Mouse (Mus musculus) gastrocnemius, postnatal 36 days (tissue): ENCODE measurements around the gene Pde4b. TPM values are rescaled to one million over a fixed set of nuclear protein-coding genes. Genes with fewer than 3 reads are reported as not detected.

ENCODE experiments used
- DNase-seq, 2 experiments: peaks; one replicate each; pipeline ENCODE4 v3.0.0; 2022
- intact Hi-C: fragments of 180-260 bp; cut with DNase I; formaldehyde crosslinking; loops from one replicate; pipeline ENCODE4 v1.15.1; 2025
- total RNA-seq, 2 experiments: library from RNA; stranded (reverse); gene quantifications; 2 replicates each; pipeline ENCODE4 v1.2.3; 2021

The Pde4b gene
- total RNA-seq, 2 experiments from 2014 or later, result 41.3 to 44.3 TPM

DNA sequence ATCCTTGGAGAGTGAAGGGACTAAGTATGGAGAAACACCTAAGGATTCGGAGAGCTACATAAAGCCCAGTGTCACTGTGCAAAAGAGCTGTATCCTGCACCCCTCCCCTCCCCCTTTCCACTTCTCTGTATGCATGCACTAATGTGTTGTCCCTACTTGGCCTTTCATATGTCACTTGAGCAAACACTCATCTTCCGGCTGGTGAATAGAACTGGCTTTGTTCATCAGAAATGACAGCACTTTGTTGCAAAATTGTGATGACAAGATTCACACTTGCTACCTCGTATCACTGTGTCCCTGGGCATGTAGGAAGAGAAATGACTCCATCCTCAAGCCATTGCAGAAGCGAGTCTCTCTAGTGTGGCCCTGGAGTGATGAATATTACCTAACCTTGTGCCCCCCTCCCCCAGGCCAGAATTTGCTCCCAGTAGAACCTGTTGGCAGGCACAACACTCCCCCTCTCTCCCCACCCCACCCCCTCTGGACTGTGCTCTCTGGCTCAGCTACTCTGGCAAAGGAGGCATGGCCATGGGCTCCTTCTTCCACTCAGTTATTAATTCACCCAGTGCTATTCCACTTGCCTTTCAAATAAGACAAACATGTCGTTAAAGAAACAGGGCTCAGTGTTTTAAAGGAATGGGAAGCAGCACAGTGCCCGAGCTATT lies 497.4 kb downstream of the Pde4b start:
- no peak for DNase-seq

DNA sequence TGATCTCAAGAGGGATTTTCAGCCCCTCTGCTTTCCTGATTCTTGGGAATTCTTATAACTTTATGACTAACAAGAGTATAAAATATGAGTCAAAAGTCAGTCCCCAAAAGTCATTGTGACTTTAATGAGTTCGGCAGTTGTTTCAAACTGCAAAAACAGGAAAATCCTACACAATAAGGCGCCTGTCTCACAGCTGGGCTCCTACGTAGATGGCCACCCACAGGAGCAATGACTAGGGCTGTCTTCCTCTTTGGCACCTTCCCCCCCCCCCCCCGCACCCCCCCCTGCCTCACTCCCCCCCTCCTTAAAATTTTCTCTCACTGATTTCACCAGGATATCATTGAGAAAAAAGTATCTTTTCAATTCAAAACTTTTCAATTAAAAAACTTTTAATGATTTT lies 498.2 kb downstream of the Pde4b start:
- intact Hi-C loops, result no loop called here
- DNase-seq, result no peak

More for the DNA sequence above, 497.4 kb downstream of the Pde4b start:
- intact Hi-C loops, result no loop called here

DNA sequence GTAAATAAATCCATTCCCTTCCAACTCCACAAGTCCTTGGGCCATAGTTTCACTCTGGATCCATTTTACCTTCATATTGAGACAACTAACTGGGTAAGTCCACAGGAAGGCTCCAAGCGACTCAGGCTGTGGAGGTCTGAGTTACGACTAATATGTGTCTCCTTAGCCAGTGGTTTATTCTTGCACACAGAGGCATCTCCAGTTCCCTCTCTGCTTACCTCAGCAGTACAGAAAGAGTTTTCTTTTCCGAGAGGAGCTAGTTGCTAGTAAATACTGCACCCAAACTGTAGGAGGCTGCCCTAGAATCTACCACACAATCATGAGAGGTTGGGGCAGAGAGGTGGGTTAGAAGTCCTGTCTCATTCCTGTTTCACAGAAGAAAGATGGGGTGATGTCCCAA lies 499.4 kb downstream of the Pde4b start:
- intact Hi-C loops, result no loop called here
- DNase-seq, result no peak

DNA sequence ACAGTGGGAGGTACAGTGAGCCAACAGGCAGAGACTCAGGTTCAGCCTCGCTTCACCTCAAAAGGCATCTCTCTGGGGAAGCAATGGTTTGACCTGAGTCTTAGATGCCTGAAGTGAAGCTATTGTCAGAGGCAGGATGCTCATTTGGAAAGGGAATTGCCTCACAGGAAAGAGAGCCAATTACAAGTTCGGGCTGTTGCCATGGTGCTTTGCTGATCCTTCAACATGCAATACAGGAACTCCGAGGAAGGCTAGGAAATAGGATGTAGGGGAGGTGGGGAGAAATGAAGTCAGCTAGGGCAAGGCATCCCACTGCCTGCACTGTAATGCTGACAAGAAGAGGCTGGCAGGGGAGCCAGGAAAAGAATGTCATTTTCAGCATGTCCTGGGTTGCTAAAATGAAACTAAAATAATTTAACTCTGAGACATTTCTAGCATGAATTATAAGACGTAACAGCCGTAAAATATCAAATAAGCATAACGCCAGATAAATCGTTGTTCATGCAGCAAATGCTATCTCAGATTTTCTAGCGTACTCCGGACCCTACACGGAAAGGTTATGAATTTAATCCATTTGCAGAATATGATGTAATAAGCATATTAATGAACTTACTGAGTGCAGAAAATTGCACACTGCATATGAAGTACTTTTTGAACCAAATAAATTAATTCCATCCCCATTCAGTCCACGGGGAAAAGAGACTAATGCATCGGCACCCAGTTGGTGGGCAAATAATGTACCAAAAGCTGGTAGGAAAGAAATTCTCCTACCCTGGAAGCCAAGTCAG lies 501.5 kb downstream of the Pde4b start:
- peak in 1 of 2 experiments; percentile 45 for DNase-seq
- intact Hi-C loops, result no loop called here

DNA sequence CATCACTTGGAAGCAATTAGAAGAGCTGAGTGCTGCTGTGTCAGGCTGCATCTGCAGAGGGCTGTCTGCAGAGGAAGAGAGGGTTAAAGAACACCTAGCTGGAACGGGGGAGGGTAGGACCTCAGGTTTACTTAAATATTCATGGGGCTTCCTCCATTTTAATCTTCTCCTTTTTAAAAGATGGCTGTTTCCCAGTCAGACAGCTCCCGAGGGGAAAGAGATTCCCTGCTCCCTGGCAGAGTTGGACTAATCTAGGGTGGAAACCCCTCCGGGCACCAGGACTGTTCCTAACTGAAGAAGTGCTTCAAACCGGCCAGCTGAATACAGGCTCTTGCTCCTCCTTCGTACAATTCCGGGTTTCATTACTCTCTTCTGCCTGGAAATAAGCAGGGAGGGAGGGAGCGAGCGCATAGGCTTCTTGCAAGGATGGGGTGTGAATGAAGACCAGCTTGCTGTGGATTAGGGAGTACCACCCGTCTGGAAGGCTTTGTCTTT lies 502.2 kb downstream of the Pde4b start:
- peak in 1 of 2 experiments; percentile 21 for DNase-seq
- intact Hi-C loops, result no loop called here

DNA sequence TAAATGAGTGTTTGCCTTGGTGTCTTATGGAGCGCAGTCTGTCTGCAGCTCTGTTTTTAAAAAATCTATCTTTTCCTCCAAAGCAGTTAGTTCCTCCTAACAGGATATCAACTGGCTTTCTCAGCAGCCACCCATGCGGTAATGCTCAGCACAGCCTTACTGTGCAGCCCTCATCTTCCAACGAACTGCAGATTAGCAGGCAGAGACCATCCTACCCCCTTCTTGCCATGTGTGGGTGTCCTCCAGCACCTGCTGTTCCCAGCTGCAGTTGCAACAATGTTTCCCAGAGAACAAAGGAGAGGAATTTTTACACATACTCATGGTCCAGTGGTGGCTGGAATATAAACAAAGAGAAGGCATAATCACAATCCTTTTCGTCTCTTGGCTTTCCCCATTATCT lies 504.5 kb downstream of the Pde4b start:
- intact Hi-C loops, result no loop called here
- no peak for DNase-seq

DNA sequence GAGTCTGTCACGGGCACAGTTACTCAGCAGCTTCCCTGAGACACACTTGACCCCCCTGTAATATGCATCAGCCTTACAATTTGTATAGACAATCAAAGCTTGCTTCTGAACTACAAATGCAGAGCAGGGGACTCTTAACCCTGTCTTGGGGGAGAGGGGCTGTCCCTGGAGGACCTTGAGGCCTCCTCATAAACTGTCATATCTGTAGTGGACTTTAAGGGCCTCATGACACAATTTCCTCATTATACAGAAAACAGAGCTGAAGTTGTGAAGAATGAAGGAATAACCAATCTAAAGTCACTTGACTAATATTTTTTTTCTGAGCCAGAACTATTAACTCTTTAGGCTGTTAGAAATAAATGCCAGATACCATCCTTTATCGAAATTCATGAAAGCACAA lies 505.2 kb downstream of the Pde4b start:
- DNase-seq, result no peak
- intact Hi-C loops, result no loop called here

DNA sequence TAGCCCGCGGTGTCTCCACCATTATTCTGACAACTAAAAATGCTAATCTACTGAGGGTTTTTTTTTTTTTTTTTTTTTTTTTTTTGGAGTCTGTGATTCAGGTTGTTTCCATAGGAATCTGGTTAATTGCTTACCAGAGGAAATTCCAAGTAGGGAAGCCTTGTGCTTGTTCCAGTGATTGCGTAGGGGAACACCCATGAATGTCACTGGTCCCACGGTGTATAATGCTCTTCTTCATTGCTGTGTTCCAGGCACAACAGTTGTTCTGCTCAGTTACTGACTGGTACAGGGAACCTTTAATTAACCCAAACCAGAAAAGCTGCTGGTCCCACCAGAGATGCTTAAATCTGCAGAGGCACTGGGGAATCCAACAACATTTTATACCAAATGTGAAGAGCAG lies 506.3 kb downstream of the Pde4b start:
- DNase-seq, result no peak
- intact Hi-C loops, result no loop called here

DNA sequence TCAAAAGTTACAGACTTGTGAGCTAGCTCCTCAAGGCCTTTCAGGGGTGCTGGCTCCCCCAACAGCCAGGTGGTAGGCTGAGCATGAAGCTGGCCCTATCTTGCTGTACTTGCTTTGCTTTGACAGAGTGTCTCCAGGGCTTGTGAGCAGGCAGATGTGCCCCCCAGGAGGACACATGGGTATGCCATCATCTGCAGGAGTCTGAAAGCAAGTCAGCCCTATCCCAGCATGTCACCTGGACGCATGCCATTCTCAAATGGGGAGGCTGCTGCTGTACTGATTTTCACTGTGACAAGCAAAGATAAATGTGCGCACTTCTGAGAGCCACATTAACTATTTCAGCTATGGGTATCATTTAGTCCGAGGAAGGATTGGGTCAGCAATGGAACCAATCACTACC lies 507.2 kb downstream of the Pde4b start:
- DNase-seq, result no peak
- intact Hi-C loops, result no loop called here

DNA sequence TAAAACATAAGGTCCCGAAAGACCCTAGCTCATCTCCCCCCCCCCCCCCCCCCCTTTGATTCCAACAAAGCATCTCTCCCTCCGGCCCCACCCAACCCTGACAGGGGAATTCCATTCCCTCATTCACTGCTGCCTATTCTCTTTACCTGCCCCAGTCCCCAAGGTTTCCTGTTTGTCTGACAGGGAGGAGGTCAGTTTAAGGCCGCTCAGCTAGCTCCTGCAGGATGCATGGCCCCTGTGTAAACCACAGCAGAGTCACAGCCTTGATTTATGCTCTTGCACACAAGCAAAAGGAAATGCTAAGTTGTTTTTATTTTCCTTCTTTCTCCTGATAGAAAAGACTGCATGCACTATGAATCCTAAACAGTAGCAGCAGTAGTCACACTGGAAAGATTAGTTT lies 516.6 kb downstream of the Pde4b start:
- DNase-seq, result no peak
- intact Hi-C loops, result no loop called here

DNA sequence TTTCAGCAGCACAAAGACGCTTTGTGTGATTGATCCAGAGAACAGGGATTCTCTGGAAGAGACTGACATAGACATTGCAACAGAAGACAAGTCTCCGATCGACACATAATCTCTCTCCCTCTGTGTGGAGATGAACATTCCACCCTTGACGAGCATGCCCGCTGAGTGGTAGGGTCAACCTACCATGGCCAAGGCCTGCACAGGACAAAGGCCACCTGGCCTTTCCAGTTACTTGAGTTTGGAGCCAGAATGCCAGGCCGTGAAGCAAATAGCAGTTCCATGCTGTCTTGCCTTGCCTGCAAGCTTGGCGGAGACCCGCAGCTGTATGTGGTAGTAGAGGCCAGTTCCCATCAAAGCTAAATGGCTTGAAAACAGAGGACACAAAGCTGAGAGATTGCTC lies 517.9 kb downstream of the Pde4b start:
- DNase-seq, result no peak
- intact Hi-C loops, result no loop called here

DNA sequence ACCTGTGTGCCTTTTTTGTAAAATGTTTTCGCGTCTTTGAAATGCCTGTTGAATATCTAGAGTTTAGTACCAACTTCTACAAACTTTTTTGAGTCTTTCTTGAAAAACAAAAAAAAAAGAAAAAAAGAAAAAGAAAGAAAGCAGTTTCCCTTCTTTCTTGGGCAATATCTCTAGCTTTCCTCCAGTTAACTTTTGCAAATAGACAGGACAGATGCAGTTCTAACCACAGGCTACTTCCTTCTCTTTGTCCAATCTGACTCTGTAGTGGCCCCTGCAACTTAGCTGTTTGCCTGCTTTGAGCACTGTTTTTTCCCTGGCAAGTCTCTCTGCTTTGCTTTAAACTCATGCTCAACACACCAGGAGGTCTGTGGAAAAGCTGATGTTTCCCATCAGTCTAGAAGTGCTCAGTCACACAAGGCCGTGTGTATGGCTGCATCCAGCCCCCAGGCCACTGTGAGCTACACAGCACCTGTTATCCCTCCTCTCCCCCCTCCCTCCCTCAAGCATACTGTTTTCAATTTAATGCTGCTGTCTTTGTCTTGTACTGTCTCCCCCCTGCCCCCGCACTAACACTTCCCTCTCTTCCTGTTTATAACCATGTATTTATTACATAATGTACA lies 518.5 kb downstream of the Pde4b start:
- intact Hi-C loops, result no loop called here
- DNase-seq, result no peak

DNA sequence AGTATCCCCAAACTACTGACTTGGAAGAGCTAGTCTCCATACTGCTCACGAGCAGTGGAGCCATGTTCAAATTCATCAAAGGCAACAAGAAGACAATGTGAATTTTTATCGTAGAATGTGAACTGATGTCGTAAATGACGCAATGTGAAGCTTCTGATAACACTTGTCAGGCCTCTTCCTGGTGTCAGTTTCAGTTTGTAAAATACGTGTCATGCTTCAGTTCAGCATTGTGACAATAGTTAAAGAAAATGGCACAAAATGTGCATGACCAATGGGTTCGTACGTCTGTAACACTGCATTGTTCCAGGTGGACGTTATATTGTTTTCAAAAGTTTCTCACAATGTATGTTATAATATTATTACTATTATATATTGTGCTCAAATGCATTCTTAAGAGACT lies 519.5 kb downstream of the Pde4b start:
- no peak for DNase-seq
- intact Hi-C loops, result no loop called here

DNA sequence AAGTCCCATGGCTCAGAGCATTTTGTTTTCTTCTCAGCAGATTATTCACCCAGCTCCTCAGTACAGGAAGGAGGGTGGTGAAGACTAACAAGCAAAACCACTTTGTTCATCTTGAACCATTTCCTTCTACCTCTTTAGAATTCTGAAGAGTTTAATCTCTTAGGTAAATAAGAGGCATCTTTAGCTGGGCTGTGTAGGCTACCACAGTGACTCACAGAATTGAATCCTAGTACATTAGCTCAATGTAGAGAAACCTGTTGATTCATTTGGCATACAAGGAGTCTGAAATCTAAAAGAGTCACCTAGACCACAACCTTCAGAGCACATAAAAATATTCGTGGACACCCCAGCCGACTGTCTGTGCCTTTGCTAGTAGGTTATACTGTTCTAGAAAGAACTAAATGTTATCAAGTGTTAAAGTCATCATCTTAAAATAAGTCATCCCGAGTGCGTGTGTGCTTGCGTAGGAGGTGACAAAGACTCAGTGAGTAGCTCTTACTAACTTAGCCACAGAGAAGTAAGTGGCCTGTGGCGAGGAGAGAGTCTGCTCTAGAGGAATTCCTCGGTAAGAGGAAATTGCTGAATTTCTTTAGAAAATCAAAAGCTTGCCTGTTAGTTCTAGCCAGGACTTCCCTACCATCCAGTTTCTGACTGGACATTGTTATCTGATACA lies 520.5 kb downstream of the Pde4b start:
- intact Hi-C loops, result no loop called here
- DNase-seq, result no peak

DNA sequence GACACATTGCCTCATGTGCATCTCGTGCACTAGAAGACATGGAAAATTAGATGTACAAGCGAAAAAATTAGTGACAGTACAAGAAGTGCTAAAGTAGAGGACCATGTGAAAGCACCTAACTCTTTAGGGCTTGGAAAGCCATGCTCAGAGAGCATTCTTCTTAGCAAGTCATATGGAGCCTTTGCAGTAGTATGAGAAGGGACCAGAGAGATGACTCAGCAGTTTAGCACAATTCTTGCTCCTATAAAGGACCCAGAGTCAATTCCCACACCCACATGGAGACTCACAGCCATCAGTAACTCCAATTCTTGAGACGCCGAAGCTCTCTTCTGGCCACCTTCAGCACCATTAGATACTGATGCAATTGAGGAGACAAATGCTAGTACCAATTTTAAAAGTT lies 525.3 kb downstream of the Pde4b start:
- no peak for DNase-seq
- intact Hi-C loops, result no loop called here

DNA sequence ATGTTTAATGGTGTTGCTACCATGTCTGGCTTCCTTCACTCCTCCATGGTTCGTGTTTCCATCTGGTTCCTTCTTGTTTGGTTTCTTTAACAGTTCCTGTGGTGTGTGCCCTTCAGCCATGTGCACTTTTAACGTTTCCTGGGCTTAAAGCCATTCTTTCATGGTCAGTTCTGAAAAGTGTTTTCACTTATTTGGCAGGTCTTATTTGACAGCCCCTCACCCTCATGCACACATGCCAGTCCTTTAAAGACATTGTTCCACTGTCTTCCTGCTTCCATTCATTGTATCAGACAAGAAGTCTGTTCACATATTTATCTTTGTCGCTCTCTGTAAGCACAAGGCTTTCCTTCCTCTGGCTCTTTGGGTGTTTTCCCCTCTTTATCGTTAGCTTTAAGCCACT lies 530.4 kb downstream of the Pde4b start:
- intact Hi-C loops, result no loop called here
- DNase-seq, result no peak

DNA sequence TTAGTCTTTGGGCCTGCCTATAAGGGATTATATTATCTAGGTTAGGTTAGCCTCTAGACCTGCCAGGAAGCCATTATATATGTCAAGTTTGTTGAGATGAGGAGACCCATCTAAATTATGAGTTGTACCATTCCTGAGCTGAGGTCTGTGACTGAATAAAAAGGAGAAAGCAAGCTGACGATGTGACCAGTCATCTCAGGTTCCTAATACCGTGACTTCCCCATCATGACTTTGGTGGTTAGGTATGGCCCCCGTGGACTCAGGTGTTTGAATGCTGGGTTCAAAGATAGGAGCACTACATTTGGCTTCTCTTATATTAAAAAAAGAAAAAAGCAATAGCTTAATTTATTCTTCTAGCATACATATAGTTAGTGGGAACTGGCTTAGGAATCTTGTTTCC lies 531.3 kb downstream of the Pde4b start:
- intact Hi-C loops, result no loop called here

DNA sequence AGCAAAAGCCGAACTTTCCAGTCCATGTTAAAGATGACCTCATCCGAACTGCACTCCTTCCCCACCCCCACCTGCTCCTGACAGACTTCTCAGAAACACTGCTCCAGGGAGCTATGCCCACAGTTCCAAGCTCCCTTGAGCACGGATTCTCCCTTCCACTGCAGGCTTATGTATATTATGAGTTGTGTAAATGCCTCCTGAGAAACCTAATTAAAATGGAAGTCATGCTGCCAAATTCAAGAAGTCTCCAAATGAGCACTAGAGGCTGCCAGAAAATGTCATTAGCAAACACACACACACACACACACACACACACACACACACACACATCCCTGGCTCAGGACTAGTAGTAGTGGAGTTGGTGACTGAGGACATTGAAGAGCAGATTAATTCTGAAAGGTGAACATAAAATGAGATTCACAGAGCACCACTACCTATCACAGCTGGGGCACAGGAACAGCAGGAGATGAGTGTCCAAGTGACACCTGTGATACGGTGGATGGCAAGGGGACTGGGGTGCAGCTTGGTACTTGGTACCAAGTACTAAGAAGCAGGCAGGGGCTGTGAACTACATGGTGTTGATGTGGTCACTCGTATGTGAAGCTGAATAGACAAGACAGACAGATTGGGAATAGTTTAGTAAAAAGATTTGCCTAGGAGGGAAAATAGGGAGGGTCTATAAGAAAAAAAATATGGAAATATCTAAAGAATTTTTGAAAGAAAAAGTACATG lies 533.0 kb downstream of the Pde4b start:
- DNase-seq, result no peak
- intact Hi-C loops, result no loop called here

More for the DNA sequence above, 531.3 kb downstream of the Pde4b start:
- no peak for DNase-seq

DNA sequence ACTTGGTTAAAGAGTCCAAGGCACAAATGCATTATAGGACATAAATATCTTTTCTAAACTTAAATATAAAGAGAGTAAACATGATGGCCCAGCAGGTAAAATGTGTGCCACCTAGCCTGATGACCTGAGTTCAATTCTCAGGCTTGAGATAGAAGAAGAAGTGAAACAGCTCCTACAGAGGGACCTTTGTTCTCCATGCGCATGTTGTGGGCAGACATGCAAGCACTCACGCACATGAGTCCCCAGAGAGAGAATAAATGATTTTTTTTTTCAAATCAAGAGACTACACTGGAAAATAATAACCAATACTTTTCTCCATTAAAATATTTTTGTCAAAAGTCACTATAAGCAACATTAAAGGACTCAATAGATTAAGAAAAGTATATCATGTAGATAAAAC lies 533.8 kb downstream of the Pde4b start:
- intact Hi-C loops, result no loop called here
- DNase-seq, result no peak

DNA sequence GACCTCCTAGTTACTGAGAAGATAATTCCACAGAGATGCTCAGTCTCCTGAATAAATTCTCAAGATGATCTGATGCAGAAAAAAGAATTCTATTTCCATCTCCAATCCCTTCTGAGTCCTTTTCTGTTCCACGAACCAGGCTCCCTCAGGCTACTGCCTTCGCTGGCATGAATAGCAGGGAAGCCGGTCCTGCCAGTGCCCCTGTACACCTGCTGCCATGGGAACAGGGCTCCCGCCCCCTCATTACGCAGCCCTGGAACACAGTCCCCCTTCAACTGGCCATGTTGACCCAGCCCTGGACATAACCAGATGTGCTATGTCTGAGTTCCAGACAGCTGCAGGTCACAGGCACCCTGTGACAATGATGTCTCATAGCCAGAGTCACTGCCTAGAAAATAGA lies 535.6 kb downstream of the Pde4b start:
- no peak for DNase-seq
- intact Hi-C loops, result no loop called here
